Mouse (Mus musculus): ENCODE data around the gene Smlr1.

Gene Smlr1

GRCm38 (mm10) chr10:25499323-25500071 lies 36.6 kb downstream of the Smlr1 start:
- no peak for DNase-seq (ENCODE audit: low spot score)

- no peak for DNase-seq (ENCODE audit: low spot score)
These were observed 47.6 kb downstream of the Smlr1 start for GRCm38 (mm10) chr10:25488456-25488855.

- DNase-seq (ENCODE audit: low spot score): no peak
These were observed 53.3 kb downstream of the Smlr1 start for GRCm38 (mm10) chr10:25482791-25483190.

- no peak for DNase-seq (ENCODE audit: low spot score)
These were observed 56.4 kb downstream of the Smlr1 start for GRCm38 (mm10) chr10:25479716-25480115.

Measured in testis, postnatal 14 days (tissue).